Mouse (Mus musculus): ENCODE data around the gene Tmppe.

GRCm38 (mm10) chr9:114380881-114381733 is 19.8 kb upstream of the Tmppe start:
- TF ChIP-seq CTCF (IDR thresholded peaks at IDR 0.05; ENCODE audit: control insufficient read depth, insufficient read depth, insufficient replicate concordance, low read depth, low read length) (no peak), POLR2A (IDR thresholded peaks at IDR 0.05; ENCODE audit: control insufficient read depth, low read depth, low read length) (no peak)

All from testis, adult 2 months (tissue).